Mouse (Mus musculus): ENCODE measurements around the gene Olfr215. TPM values are rescaled to one million over a fixed set of nuclear protein-coding genes. Genes with fewer than 3 reads are reported as not detected.

Gene Olfr215
- not detected for total RNA-seq (2023)

GRCm38 (mm10) chr6:116584095-116584494 is at the start of gene Olfr215:
TSS of gene Olfr215 (minus strand) at chr6:116584195.

GRCm38 (mm10) chr6:116628539-116629171 is 44.7 kb upstream of the Olfr215 start, which contains the start of gene Zfp422:
TSS of gene Zfp422 (minus strand) at chr6:116628999.

GRCm38 (mm10) chr6:116553935-116554334 is 30.1 kb downstream of the Olfr215 start, which contains the start of gene Olfr214:
TSS of gene Olfr214 (plus strand) at chr6:116554235.

GRCm38 (mm10) chr6:116550841-116551240 is 33.2 kb downstream of the Olfr215 start, which contains the start of gene Gm5580:
TSS of gene Gm5580 (plus strand) at chr6:116551141.

GRCm38 (mm10) chr6:116538156-116538555 is 45.8 kb downstream of the Olfr215 start, which contains the start of gene Olfr213:
TSS of gene Olfr213 (plus strand) at chr6:116538456.

Other genes starting within 250 kb of the Olfr215 start
- 1 to 10 TPM; 1.2 to 2.8 TPM for gene March8, start 246.2 kb downstream of the Olfr215 start, total RNA-seq (2023)
- gene Alox5, start 123.0 kb downstream of the Olfr215 start, total RNA-seq (2023), result under 1 TPM in 1 of 2 experiments, not detected in 1; 0.70 TPM
- not detected for gene Olfr211, start 95.1 kb downstream of the Olfr215 start, total RNA-seq (2023)
- under 1 TPM in 1 of 2 experiments, not detected in 1; 0.20 TPM for gene Olfr212, start 77.7 kb downstream of the Olfr215 start, total RNA-seq (2023)
- not detected for gene Olfr213, start 45.7 kb downstream of the Olfr215 start, total RNA-seq (2023)
- 1 to 10 TPM; 2.8 to 3.5 TPM for gene Gm5580, start 33.1 kb downstream of the Olfr215 start, total RNA-seq (2023)
- not detected for gene Olfr214, start 30.0 kb downstream of the Olfr215 start, total RNA-seq (2023)
- 10 to 100 TPM; 20.2 to 24.1 TPM for gene Zfp422, start 44.8 kb upstream of the Olfr215 start, total RNA-seq (2023)
- not detected for gene Depp1, start 66.4 kb upstream of the Olfr215 start, total RNA-seq (2023)
- gene Rassf4, start 89.8 kb upstream of the Olfr215 start, total RNA-seq (2023), result 1 to 10 TPM in 1 of 2 experiments, under 1 TPM in 1; 0.98 to 3.2 TPM
- gene Tmem72, start 132.7 kb upstream of the Olfr215 start, total RNA-seq (2023), result under 1 TPM; 0.24 to 0.35 TPM

All from T-cell, adult 66 days (primary cell).